Mouse (Mus musculus) hindbrain, embryonic 14.5 days (tissue): ENCODE data around the gene Ttyh3. TPM values are rescaled to one million over a fixed set of nuclear protein-coding genes. Genes with fewer than 3 reads are reported as not detected.
A peak's percentile ranks its signal among the peaks of the same experiment; 100 is the strongest.

Experiments used
- ATAC-seq: fragments of 200-750 bp; cut with Nextera tagmentation; 2 replicates; pipeline ENCODE4 v1.8.0; 2017; ENCODE audit warnings: moderate number of reproducible peaks, mild to moderate bottlenecking, moderate TSS enrichment, moderate library complexity; ENCODE audit not compliant: low FRiP score
- DNase-seq: peaks from one replicate; pipeline ENCODE4 v3.0.0-alpha.2; 2015; ENCODE audit warnings: low spot score
- H3K27ac ChIP-seq: fragments of 300-500 bp; sonication (generic); 2 replicates; pipeline ENCODE4 v1.5.1; 2014; ENCODE audit warnings: mild to moderate bottlenecking, moderate library complexity
- H3K27me3 ChIP-seq: fragments of 300-500 bp; sonication (generic); 2 replicates; pipeline ENCODE4 v1.6.1; 2014; ENCODE audit warnings: mild to moderate bottlenecking, low read length, mixed read lengths; ENCODE audit not compliant: control insufficient read depth, insufficient read depth
- H3K36me3 ChIP-seq: fragments of 300-500 bp; sonication (generic); replicated peaks from 2 replicates; pipeline ENCODE4 v1.6.1; 2014; ENCODE audit not compliant: control insufficient read depth, insufficient read depth
- H3K4me1 ChIP-seq: fragments of 300-500 bp; sonication (generic); replicated peaks from 2 replicates; pipeline ENCODE4 v1.6.1; 2014; ENCODE audit warnings: antibody characterized with exemption, low read length, mixed read lengths; ENCODE audit not compliant: control insufficient read depth, insufficient read depth
- H3K4me2 ChIP-seq: fragments of 300-500 bp; sonication (generic); replicated peaks from 2 replicates; pipeline ENCODE4 v1.6.1; 2014; ENCODE audit warnings: mild to moderate bottlenecking, moderate library complexity
- H3K4me3 ChIP-seq: fragments of 300-500 bp; sonication (generic); replicated peaks from 2 replicates; pipeline ENCODE4 v1.5.1; 2014; ENCODE audit warnings: mild to moderate bottlenecking, low read length
- H3K9ac ChIP-seq: fragments of 300-500 bp; sonication (generic); 2 replicates; pipeline ENCODE4 v1.6.1; 2014
- H3K9me3 ChIP-seq: fragments of 300-500 bp; sonication (generic); 2 replicates; pipeline ENCODE4 v1.6.1; 2016; ENCODE audit warnings: low read length; ENCODE audit not compliant: control insufficient read depth
- WGBS: fragments of 180-500 bp; shearing (Covaris S2); extraction: QIAGEN DNeasy Blood & Tissue Kit; methylation state at CpG from one replicate; pipeline ENCODE4 v1.1.7; 2014; 5-methylcytosine and 5-hydroxymethylcytosine counted together
- polyA plus RNA-seq: library from polyadenylated mRNA; unstranded; fragments of >200 nt; fragmentation: Nextera tagmentation; extraction: Ambion mirVana; gene quantifications from 2 replicates; pipeline ENCODE4 v1.2.1, GENCODE M21; 2014

Ttyh3 gene
- polyA plus RNA-seq, 1 experiment from 2014 or later = 95.0 TPM

DNA sequence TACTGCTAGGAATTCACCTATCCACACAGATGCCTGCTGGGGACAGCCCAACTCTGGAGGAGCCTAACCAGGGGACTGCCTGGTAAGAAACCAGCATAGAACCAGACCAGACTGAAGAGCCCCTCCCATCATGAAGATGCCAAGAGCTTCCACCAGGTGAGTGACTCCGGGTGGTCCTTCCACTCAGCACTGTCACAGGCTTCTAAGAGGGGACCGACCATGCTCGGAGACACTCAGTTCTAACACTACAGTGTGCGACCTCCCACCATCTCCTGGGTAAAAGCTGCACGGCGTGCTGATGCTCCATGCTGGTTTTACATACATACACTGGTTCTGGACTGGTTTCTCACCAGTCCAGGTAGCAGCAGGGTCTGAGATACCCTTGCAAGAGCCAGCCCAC, 2.7 kb downstream of the Ttyh3 start:
- Histone ChIP-seq H3K4me1 (peaks cover 69% of the 10 kb centered on the region), H3K9me3 (no peaks in the 10 kb centered on the region), H3K27me3 (no peaks in the 10 kb centered on the region), H3K4me2 (peak overlapping the region; percentile 100), H3K36me3 (peaks cover 27% of the 10 kb centered on the region), H3K4me3 (peak overlapping the region; percentile 100), H3K9ac (peak overlapping the region; percentile 100), H3K27ac (peak overlapping the region; percentile 62)
- WGBS = 74% methylated on average over 6 of the region's 6 CpGs
- no peak for DNase-seq
- ATAC-seq = no peak

DNA sequence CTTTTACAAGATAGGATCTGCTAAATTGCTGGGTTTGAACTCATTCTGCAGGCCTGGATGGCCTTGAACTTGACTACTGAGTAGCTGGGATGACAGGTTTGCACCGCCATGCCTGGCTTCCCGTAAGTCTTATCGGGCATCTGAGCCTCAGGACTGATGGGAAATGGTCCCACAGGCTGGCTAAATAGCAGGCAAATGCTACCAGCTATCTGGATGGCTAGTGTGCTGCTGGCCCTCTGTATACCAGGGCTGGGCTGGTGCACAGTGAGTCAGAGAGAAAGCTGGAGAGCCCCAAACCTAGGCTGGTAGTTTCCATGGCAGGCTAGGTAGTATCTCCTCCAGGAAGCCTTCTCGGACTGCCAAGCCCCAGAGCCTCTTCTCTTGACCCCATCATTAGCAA, 3.4 kb downstream of the Ttyh3 start:
- Histone ChIP-seq H3K27me3 (no peaks in the 10 kb centered on the region), H3K9ac (peak overlapping the region; percentile 100), H3K9me3 (no peaks in the 10 kb centered on the region), H3K4me2 (peak overlapping the region; percentile 100), H3K27ac (0 out of 2 replicates have a peak overlapping the region, but pooled peaks have one; percentile 16), H3K36me3 (peaks cover 27% of the 10 kb centered on the region), H3K4me1 (peaks cover 76% of the 10 kb centered on the region), H3K4me3 (peak overlapping the region; percentile 100)
- WGBS = 84% methylated on average over 4 of the region's 4 CpGs
- no peak for DNase-seq
- no peak for ATAC-seq

- Histone ChIP-seq H3K36me3 (peaks cover 27% of the 10 kb centered on the region), H3K4me1 (peaks cover 78% of the 10 kb centered on the region), H3K27me3 (no peaks in the 10 kb centered on the region), H3K4me2 (peak overlapping the region; percentile 100), H3K27ac (peak overlapping the region; percentile 16; the same call in 1 of the 2 replicates), H3K9me3 (no peaks in the 10 kb centered on the region), H3K4me3 (peak overlapping the region; percentile 10), H3K9ac (peak overlapping the region; percentile 100)
- 67% methylated on average over 15 of the region's 15 CpGs for WGBS
- ATAC-seq (no peak), DNase-seq (no peak)
These were observed 4.1 kb downstream of the Ttyh3 start for GRCm38 (mm10) chr5:140644702-140645201.

DNA sequence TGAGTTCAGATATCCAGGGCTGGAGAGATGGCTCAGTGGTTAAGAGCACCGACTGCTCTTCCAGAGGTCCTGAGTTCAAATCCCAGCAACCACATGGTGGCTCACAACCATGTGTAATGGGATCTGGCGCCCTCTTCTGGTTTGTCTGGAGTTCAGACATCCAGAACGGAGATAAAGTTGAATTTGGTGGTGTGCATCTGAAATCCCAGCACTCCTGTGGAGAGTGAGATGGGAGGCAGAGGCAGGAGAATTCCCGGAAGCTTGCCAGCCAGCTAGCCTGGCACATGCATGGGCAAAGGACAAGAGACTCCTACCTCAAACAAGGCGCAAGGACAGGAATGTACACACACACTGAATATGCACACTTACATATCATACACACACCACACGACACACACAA, 4.6 kb downstream of the Ttyh3 start:
- H3K27me3 ChIP-seq = no peaks in the 10 kb centered on the region
- WGBS = 87% methylated on average over 6 of the region's 6 CpGs
- no peak overlapping the region for H3K27ac ChIP-seq
- no peak overlapping the region for H3K4me3 ChIP-seq
- no peak for ATAC-seq
- peaks cover 73% of the 10 kb centered on the region for H3K4me1 ChIP-seq
- peaks cover 27% of the 10 kb centered on the region for H3K36me3 ChIP-seq
- no peaks in the 10 kb centered on the region for H3K9me3 ChIP-seq
- peak overlapping the region; percentile 100; the same call in 1 of the 2 replicates for H3K4me2 ChIP-seq
- H3K9ac ChIP-seq = no peak overlapping the region
- DNase-seq = no peak

DNA sequence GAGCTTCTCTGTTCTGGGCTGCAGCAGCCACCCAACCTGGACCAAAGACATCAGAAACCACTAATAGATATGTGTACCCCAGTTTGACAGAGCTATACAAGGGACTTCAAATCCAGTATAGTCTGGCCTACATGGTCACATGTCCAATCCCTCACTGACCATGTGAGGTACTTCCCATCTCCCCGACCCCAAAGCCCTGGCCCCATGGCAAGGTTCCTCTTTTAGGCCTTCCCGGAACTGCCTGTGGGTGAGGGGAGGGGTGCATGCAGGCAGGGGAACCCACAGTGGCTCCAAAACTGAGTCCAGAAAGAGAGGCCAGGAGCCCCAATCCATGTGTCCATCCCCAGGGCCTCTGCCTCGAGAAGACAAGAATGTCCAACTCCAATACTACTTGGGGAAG, 6.8 kb downstream of the Ttyh3 start:
- ATAC-seq (no peak), DNase-seq (no peak)
- H3K9ac ChIP-seq = peak overlapping the region; percentile 34; the same call in 1 of the 2 replicates
- H3K27me3 ChIP-seq = no peaks in the 10 kb centered on the region
- 71% methylated on average over 3 of the region's 3 CpGs for WGBS
- 0 out of 2 replicates have a peak overlapping the region, but pooled peaks have one; percentile 7 for H3K27ac ChIP-seq
- H3K36me3 ChIP-seq = peaks cover 44% of the 10 kb centered on the region
- 0 out of 2 replicates have a peak overlapping the region, but pooled peaks have one; percentile 6 for H3K4me2 ChIP-seq
- H3K4me1 ChIP-seq = peaks cover 71% of the 10 kb centered on the region
- no peaks in the 10 kb centered on the region for H3K9me3 ChIP-seq
- no peak overlapping the region for H3K4me3 ChIP-seq

DNA sequence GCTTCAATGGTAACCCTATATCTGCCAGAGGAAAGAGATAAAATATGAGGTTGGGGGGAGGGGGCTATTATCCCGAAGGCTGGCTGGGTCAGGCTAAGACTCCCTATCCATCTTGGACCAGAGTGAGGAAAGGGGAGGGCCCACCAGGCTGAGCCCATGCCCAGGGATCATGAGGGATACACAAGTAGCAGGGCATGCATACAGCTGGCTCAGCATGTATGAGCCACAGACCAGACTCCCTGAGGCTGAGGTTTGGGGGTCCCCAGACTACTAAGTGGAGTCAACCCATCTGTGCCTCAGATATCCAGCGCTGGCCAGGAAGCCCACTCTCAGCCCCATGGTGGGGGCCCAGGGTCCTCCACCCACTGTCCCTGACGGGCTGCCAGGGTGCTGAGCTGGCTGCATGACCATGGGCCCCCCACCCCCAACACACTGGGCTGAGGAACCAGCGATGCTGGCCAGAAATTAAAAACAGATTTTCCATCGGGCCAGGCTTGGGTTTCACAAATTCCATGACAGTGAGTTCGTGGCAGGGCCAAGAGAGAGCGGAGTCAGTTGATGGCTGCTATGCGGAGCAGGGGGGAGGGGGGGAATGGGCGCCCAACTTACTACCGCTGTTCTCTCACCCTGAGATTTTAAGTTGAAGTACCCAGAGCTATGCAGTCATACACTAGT, 7.4 kb downstream of the Ttyh3 start:
- Histone ChIP-seq H3K4me3 (no peak overlapping the region), H3K4me1 (peaks cover 67% of the 10 kb centered on the region), H3K4me2 (0 out of 2 replicates have a peak overlapping the region, but pooled peaks have one; percentile 6), H3K27ac (0 out of 2 replicates have a peak overlapping the region, but pooled peaks have one; percentile 5), H3K9me3 (no peaks in the 10 kb centered on the region), H3K27me3 (no peaks in the 10 kb centered on the region), H3K9ac (peak overlapping the region; percentile 34; the same call in 1 of the 2 replicates), H3K36me3 (peaks cover 46% of the 10 kb centered on the region)
- DNase-seq = no peak
- WGBS = 61% methylated on average over 10 of the region's 10 CpGs
- ATAC-seq = no peak

DNA sequence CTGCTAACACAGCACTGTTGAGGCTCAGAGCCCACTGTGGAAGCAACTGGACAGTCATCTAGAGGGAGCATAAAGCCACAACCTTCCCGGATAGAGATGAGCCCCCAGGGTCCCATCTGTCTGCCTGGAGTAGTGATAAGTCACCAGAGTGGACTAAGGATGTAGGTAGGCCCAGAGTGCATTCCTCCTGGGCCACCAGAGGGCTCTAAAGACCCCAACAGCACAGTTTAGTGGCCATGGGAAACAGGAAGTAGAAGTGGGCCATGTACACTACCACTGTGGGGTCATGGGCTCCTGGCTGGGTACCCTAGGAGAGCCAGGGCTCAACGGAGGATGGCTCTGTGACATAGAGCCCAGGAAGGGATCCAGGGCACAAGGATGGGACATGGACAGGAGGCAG, 8.0 kb downstream of the Ttyh3 start:
- DNase-seq = no peak
- Histone ChIP-seq H3K4me3 (no peak overlapping the region), H3K9ac (no peak overlapping the region), H3K4me2 (no peak overlapping the region), H3K27ac (no peak overlapping the region), H3K36me3 (peaks cover 48% of the 10 kb centered on the region), H3K9me3 (no peaks in the 10 kb centered on the region), H3K4me1 (peaks cover 61% of the 10 kb centered on the region), H3K27me3 (no peaks in the 10 kb centered on the region)
- 70% methylated on average over 2 of the region's 2 CpGs for WGBS
- ATAC-seq = no peak

DNA sequence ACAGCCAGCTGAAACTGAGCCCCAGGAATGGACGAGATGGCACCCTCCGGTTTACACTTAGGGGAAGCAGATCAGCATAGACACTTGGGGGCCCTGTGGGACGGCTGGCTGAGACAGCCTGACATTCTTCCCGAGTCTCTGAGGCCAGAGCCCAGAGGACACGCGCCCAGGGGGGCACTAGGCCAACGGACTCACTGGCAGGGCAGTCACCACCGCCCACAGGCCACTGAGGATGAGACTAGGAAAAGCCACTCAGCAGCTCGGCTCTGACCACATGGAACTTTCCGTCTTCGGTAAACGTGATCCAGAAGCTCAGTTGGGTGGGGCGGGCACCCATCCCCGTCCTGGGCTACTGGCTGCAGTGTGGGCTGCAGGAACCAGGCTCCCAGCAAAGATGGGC, 9.0 kb downstream of the Ttyh3 start:
- DNase-seq (no peak), ATAC-seq (no peak)
- Histone ChIP-seq H3K36me3 (peaks cover 48% of the 10 kb centered on the region), H3K4me2 (no peak overlapping the region), H3K9me3 (no peaks in the 10 kb centered on the region), H3K27me3 (no peaks in the 10 kb centered on the region), H3K27ac (no peak overlapping the region), H3K4me3 (no peak overlapping the region), H3K9ac (no peak overlapping the region), H3K4me1 (peaks cover 52% of the 10 kb centered on the region)
- 77% methylated on average over 14 of the region's 14 CpGs for WGBS

- DNase-seq = no peak
- no peak for ATAC-seq
- H3K27ac ChIP-seq = no peak overlapping the region; the same call in 1 of the 2 replicates
- peaks cover 46% of the 10 kb centered on the region for H3K4me1 ChIP-seq
- H3K27me3 ChIP-seq = no peaks in the 10 kb centered on the region
- H3K9ac ChIP-seq = no peak overlapping the region
- no peak overlapping the region for H3K4me3 ChIP-seq
- 78% methylated on average over 4 of the region's 4 CpGs for WGBS
- H3K9me3 ChIP-seq = no peaks in the 10 kb centered on the region
- H3K36me3 ChIP-seq = peaks cover 49% of the 10 kb centered on the region
- no peak overlapping the region for H3K4me2 ChIP-seq
These were observed 9.5 kb downstream of the Ttyh3 start for GRCm38 (mm10) chr5:140639312-140639711.
